In the genomic region with DNA sequence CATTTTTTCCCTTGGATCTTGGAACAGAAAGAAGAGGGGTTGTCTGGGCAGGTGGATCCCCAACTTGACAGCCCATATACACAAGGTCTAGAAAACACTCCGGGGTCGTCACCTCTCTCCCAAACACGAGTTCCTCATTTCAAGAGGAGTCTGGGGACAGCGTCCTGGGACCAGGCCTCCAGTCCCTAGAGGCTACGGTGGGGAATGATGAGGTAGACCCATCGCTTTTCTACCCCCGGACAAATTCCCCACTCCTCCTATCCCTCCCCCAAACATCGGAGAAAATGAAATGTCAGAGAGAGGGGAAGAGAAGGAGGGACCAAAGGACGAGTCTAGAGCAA, we compare ENCODE assay signal across 10 mouse cellular contexts. TPM values are rescaled to one million over a fixed set of nuclear protein-coding genes. Genes with fewer than 3 reads are reported as not detected.
DNase-seq lines count a peak whose midpoint lies in the region; ATAC-seq and TF ChIP-seq lines count a peak whose summit lies in the region.
"Had no signal": no experiment of that assay in that cellular context is flagged by ENCODE, and none has a peak within 500 bp of the region (broad histone marks: within the 10 kb centered on the region; RNA-seq: fewer than 3 reads in every experiment).

No protein-coding gene starts in this region.

- TF ChIP-seq CTCF in bone marrow macrophage, adult 2 months (IDR thresholded peaks at IDR 0.05; ENCODE audit: low read depth, low read length) = no peak

- TF ChIP-seq POLR2A in bone marrow macrophage, adult 2 months (IDR thresholded peaks at IDR 0.05; ENCODE audit: borderline replicate concordance, low read depth, low read length) = no peak

- H3K27ac ChIP-seq in heart, embryonic 16.5 days (ENCODE audit: low read length) = no peak overlapping the region
- no peak overlapping the region for H3K27ac ChIP-seq in bone marrow macrophage, adult 2 months (ENCODE audit: insufficient read depth, low read depth, low read length)
- peak overlapping the region; percentile 81 for H3K27ac ChIP-seq in hindbrain, embryonic 15.5 days (replicated peaks)
- peak overlapping the region; percentile 67 for H3K27ac ChIP-seq in midbrain, embryonic 15.5 days

- peak overlapping the region; percentile 99 for H3K4me2 ChIP-seq in heart, embryonic 16.5 days (ENCODE audit: low read depth, low read length)
- peak overlapping the region; percentile 80 for H3K4me2 ChIP-seq in hindbrain, embryonic 15.5 days
- peak overlapping the region; percentile 81 for H3K4me2 ChIP-seq in midbrain, embryonic 15.5 days

- H3K36me3 ChIP-seq in heart, embryonic 16.5 days (ENCODE audit: control insufficient read depth, insufficient read depth) = no peaks in the 10 kb centered on the region
- no peaks in the 10 kb centered on the region for H3K36me3 ChIP-seq in hindbrain, embryonic 15.5 days
- no peaks in the 10 kb centered on the region for H3K36me3 ChIP-seq in midbrain, embryonic 15.5 days (replicated peaks)

- H3K27me3 ChIP-seq in heart, embryonic 16.5 days (ENCODE audit: control insufficient read depth, insufficient read depth, low read length) = no peaks in the 10 kb centered on the region; the same call in 1 of the 2 replicates
- H3K27me3 ChIP-seq in hindbrain, embryonic 15.5 days = no peaks in the 10 kb centered on the region
- 0 out of 2 replicates have a peak, but pooled peaks cover 2% of the 10 kb centered on the region for H3K27me3 ChIP-seq in midbrain, embryonic 15.5 days (replicated peaks)
- H3K27me3 ChIP-seq: Patski had no signal

- WGBS in heart, embryonic 16.5 days = 7% methylated on average over 9 of the region's 9 CpGs
- WGBS in hindbrain, embryonic 15.5 days = 4% methylated on average over 9 of the region's 9 CpGs
- 7% methylated on average over 9 of the region's 9 CpGs for WGBS in midbrain, embryonic 15.5 days

- no peak for DNase-seq in heart, postnatal 25 days (ENCODE audit: low spot score)
- DNase-seq in adrenal gland, adult 8-10 months = no peak
- no peak for DNase-seq in layer of hippocampus, postnatal 10 days (ENCODE audit: low spot score in 2 of 2)
- no peak for DNase-seq in urinary bladder, postnatal 36 days (ENCODE audit: low spot score in 2 of 2)

- intact Hi-C loops in heart, postnatal 25 days (cut with DNase I) = no loop called here

- H3K4me3 ChIP-seq in heart, embryonic 16.5 days (ENCODE audit: low read length) = peak overlapping the region; percentile 66
- peak overlapping the region; percentile 94 for H3K4me3 ChIP-seq in bone marrow macrophage, adult 2 months (ENCODE audit: insufficient read depth, low read length)
- peak overlapping the region; percentile 62 for H3K4me3 ChIP-seq in hindbrain, embryonic 15.5 days
- H3K4me3 ChIP-seq in midbrain, embryonic 15.5 days = peak overlapping the region; percentile 47

- peak overlapping the region; percentile 75; the same call in 1 of the 2 replicates for H3K9ac ChIP-seq in heart, embryonic 16.5 days (ENCODE audit: low read length)
- H3K9ac ChIP-seq in hindbrain, embryonic 15.5 days = peak overlapping the region; percentile 78
- H3K9ac ChIP-seq in midbrain, embryonic 15.5 days = peak overlapping the region; percentile 60

- H3K9me3 ChIP-seq in heart, embryonic 16.5 days (replicated peaks; ENCODE audit: control insufficient read depth, low read length) = no peaks in the 10 kb centered on the region
- H3K9me3 ChIP-seq in hindbrain, embryonic 15.5 days = no peaks in the 10 kb centered on the region
- H3K9me3 ChIP-seq in midbrain, embryonic 15.5 days = no peaks in the 10 kb centered on the region

- H3K4me1 ChIP-seq in heart, embryonic 16.5 days (ENCODE audit: control insufficient read depth, insufficient read depth, low read length) = peaks cover 8% of the 10 kb centered on the region
- peaks cover 6% of the 10 kb centered on the region for H3K4me1 ChIP-seq in bone marrow macrophage, adult 2 months (ENCODE audit: control insufficient read depth, insufficient read depth, low read length)
- peaks cover 34% of the 10 kb centered on the region for H3K4me1 ChIP-seq in hindbrain, embryonic 15.5 days (replicated peaks)
- peaks cover 27% of the 10 kb centered on the region for H3K4me1 ChIP-seq in midbrain, embryonic 15.5 days

- no peak for ATAC-seq in heart, embryonic 16.5 days (replicated peaks; ENCODE audit: extremely low read depth, insufficient read depth, low FRiP score)
- ATAC-seq in hindbrain, embryonic 15.5 days (ENCODE audit: low FRiP score, low read depth) = peak; percentile 36
- ATAC-seq in midbrain, embryonic 15.5 days (replicated peaks) = peak; percentile 8; the same call in 1 of the 2 replicates

RNA-seq across cellular contexts. Expression of gene Eno2, which starts 0.8 kb away (rescaled TPM):
- polyA plus RNA-seq in heart, embryonic 16.5 days (2015; fragmentation: Nextera tagmentation; extraction: Ambion mirVana) = 3.7 and 4.3 TPM in 2 replicates
- 1 to 10 TPM; 1.9 to 3.3 TPM for total RNA-seq in heart, postnatal 25 days (2021)
- polyA plus RNA-seq in bone marrow macrophage, adult 2 months (2012; ENCODE audit: insufficient read depth, insufficient read length, missing spikeins) = 1.4 and 2.6 TPM in 2 replicates
- polyA plus RNA-seq in hindbrain, embryonic 15.5 days (2015; fragmentation: Nextera tagmentation; extraction: Ambion mirVana) = 141 and 144 TPM in 2 replicates
- polyA plus RNA-seq in midbrain, embryonic 15.5 days (2015; fragmentation: Nextera tagmentation; extraction: Ambion mirVana) = 89.2 and 90.8 TPM in 2 replicates
- total RNA-seq in adrenal gland, adult 8-10 months (2022) = 10 to 100 TPM; 23.0 to 74.2 (median 42.8) TPM
- total RNA-seq in layer of hippocampus, postnatal 10 days (2021) = 100 to 1,000 TPM; 476 to 480 TPM

RNA-seq across cellular contexts. Expression of gene Lrrc23, which starts 10.9 kb away (rescaled TPM):
- 2.5 and 5.7 TPM in 2 replicates for polyA plus RNA-seq in heart, embryonic 16.5 days (2015; fragmentation: Nextera tagmentation; extraction: Ambion mirVana)
- total RNA-seq in heart, postnatal 25 days (2021) = not detected
- polyA plus RNA-seq in bone marrow macrophage, adult 2 months (2012; ENCODE audit: insufficient read depth, insufficient read length, missing spikeins) = not detected in 2 replicates
- 3.3 and 4.8 TPM in 2 replicates for polyA plus RNA-seq in hindbrain, embryonic 15.5 days (2015; fragmentation: Nextera tagmentation; extraction: Ambion mirVana)
- polyA plus RNA-seq in midbrain, embryonic 15.5 days (2015; fragmentation: Nextera tagmentation; extraction: Ambion mirVana) = 4.8 and 6.7 TPM in 2 replicates
- total RNA-seq in adrenal gland, adult 8-10 months (2022) = 1 to 10 TPM in 2 of 4 experiments, under 1 TPM in 2; 0.52 to 3.6 (median 1.0) TPM
- 1 to 10 TPM; 1.8 to 3.6 TPM for total RNA-seq in layer of hippocampus, postnatal 10 days (2021)
- polyA plus RNA-seq: Patski had no signal

RNA-seq across cellular contexts. Expression of gene Atn1, which starts 12.3 kb away (rescaled TPM):
- 9.4 and 10.4 TPM in 2 replicates for polyA plus RNA-seq in heart, embryonic 16.5 days (2015; fragmentation: Nextera tagmentation; extraction: Ambion mirVana)
- 10 to 100 TPM; 37.0 to 39.7 TPM for total RNA-seq in heart, postnatal 25 days (2021)
- polyA plus RNA-seq in bone marrow macrophage, adult 2 months (2012; ENCODE audit: insufficient read depth, insufficient read length, missing spikeins) = 30.1 and 34.0 TPM in 2 replicates
- 26.8 and 30.4 TPM in 2 replicates for polyA plus RNA-seq in hindbrain, embryonic 15.5 days (2015; fragmentation: Nextera tagmentation; extraction: Ambion mirVana)
- 32.7 and 34.3 TPM in 2 replicates for polyA plus RNA-seq in midbrain, embryonic 15.5 days (2015; fragmentation: Nextera tagmentation; extraction: Ambion mirVana)
- 100 to 1,000 TPM in 2 of 4 experiments, 10 to 100 TPM in 2; 68.7 to 111 (median 97.1) TPM for total RNA-seq in adrenal gland, adult 8-10 months (2022)
- 100 to 1,000 TPM; 138 to 150 TPM for total RNA-seq in layer of hippocampus, postnatal 10 days (2021)

RNA-seq across cellular contexts. Expression of gene Gm45234, which starts 12.9 kb away (rescaled TPM):
- not detected in 2 replicates for polyA plus RNA-seq in heart, embryonic 16.5 days (2015; fragmentation: Nextera tagmentation; extraction: Ambion mirVana)
- total RNA-seq in heart, postnatal 25 days (2021) = 1 to 10 TPM in 1 of 2 experiments, not detected in 1; 3.8 TPM
- not detected in 2 replicates for polyA plus RNA-seq in bone marrow macrophage, adult 2 months (2012; ENCODE audit: insufficient read depth, insufficient read length, missing spikeins)
- not detected in 2 replicates for polyA plus RNA-seq in hindbrain, embryonic 15.5 days (2015; fragmentation: Nextera tagmentation; extraction: Ambion mirVana)
- not detected in 2 replicates for polyA plus RNA-seq in midbrain, embryonic 15.5 days (2015; fragmentation: Nextera tagmentation; extraction: Ambion mirVana)
- total RNA-seq in adrenal gland, adult 8-10 months (2022) = not detected
- total RNA-seq in layer of hippocampus, postnatal 10 days (2021) = not detected
- total RNA-seq: gastrocnemius, adult 18-20 months had no signal

RNA-seq across cellular contexts. Expression of gene Grcc10, which starts 27.5 kb away (rescaled TPM):
- polyA plus RNA-seq in heart, embryonic 16.5 days (2015; fragmentation: Nextera tagmentation; extraction: Ambion mirVana) = 429 and 447 TPM in 2 replicates
- 100 to 1,000 TPM; 274 to 277 TPM for total RNA-seq in heart, postnatal 25 days (2021)
- polyA plus RNA-seq in bone marrow macrophage, adult 2 months (2012; ENCODE audit: insufficient read depth, insufficient read length, missing spikeins) = 221 and 253 TPM in 2 replicates
- polyA plus RNA-seq in hindbrain, embryonic 15.5 days (2015; fragmentation: Nextera tagmentation; extraction: Ambion mirVana) = 626 and 628 TPM in 2 replicates
- polyA plus RNA-seq in midbrain, embryonic 15.5 days (2015; fragmentation: Nextera tagmentation; extraction: Ambion mirVana) = 668 and 674 TPM in 2 replicates
- total RNA-seq in adrenal gland, adult 8-10 months (2022) = 100 to 1,000 TPM; 348 to 417 (median 368) TPM
- total RNA-seq in layer of hippocampus, postnatal 10 days (2021) = 100 to 1,000 TPM; 329 to 345 TPM

Comparison
In these comparisons a context has a peak if more than half of its experiments do, and no peak if none do; other contexts are left out.
1. H3K27ac ChIP-seq: peak in hindbrain, embryonic 15.5 days (single experiment) and midbrain, embryonic 15.5 days (single experiment); none in heart, embryonic 16.5 days (single experiment) and bone marrow macrophage, adult 2 months (single experiment).
2. RNA of gene Eno2, which starts 0.8 kb away (polyA plus RNA-seq): 141 to 144 TPM in hindbrain, embryonic 15.5 days and 89.2 to 90.8 TPM in midbrain, embryonic 15.5 days; 3.7 to 4.3 TPM in heart, embryonic 16.5 days and 1.4 to 2.6 TPM in bone marrow macrophage, adult 2 months; every median in the first group is over 10 times any median in the second.
3. Peak in every context shown above with its lines, with median percentiles within 50 percentile points of each other: H3K4me2 ChIP-seq, H3K4me3 ChIP-seq and H3K9ac ChIP-seq.